Mouse (Mus musculus): Measurements from ENCODE around the gene Fth1. TPM values are rescaled to one million over a fixed set of nuclear protein-coding genes. Genes with fewer than 3 reads are reported as not detected.
A peak's percentile ranks its signal among the peaks of the same experiment; 100 is the strongest.
"Not testable (repeated sequence)": the region's sequence is repeated elsewhere in the genome, so short reads cannot be mapped to it uniquely, and the experiment has no call there.

Fth1 gene
- polyA plus RNA-seq, 1 experiment from 2014 or later = 1,985 TPM

GRCm38 (mm10) chr19:9964205-9964916, 16.0 kb upstream of the Fth1 start:
- no peak overlapping the region for H3K9ac ChIP-seq

GRCm38 (mm10) chr19:9966096-9966867, 14.1 kb upstream of the Fth1 start:
- ATAC-seq (replicated peaks; ENCODE audit: insufficient number of reproducible peaks, insufficient read depth, low FRiP score, low read depth) = no peak
- no peak overlapping the region for H3K9ac ChIP-seq
- no peak overlapping the region for H3K27ac ChIP-seq

More at GRCm38 (mm10) chr19:9964205-9964916, 16.0 kb upstream of the Fth1 start:
- Histone ChIP-seq H3K4me2 (peak overlapping the region; percentile 29), H3K4me3 (no peak overlapping the region), H3K4me1 (replicated peaks) (peaks cover 5% of the 10 kb centered on the region; the same call in 1 of the 2 replicates), H3K36me3 (no peaks in the 10 kb centered on the region), H3K27me3 (no peaks in the 10 kb centered on the region), H3K9me3 (replicated peaks) (no peaks in the 10 kb centered on the region), H3K27ac (no peak overlapping the region)
- no peak for ATAC-seq (replicated peaks; ENCODE audit: insufficient number of reproducible peaks, insufficient read depth, low FRiP score, low read depth)
- 18% methylated on average over 7 of the region's 7 CpGs for WGBS

GRCm38 (mm10) chr19:9968081-9968787, 12.2 kb upstream of the Fth1 start:
- H3K9me3 ChIP-seq (replicated peaks) = no peaks in the 10 kb centered on the region
- H3K27ac ChIP-seq = no peak overlapping the region
- no peak overlapping the region for H3K9ac ChIP-seq
- H3K4me2 ChIP-seq = no peak overlapping the region
- WGBS = 81% methylated on average over 10 of the region's 10 CpGs
- H3K36me3 ChIP-seq = no peaks in the 10 kb centered on the region
- no peak for ATAC-seq (replicated peaks; ENCODE audit: insufficient number of reproducible peaks, insufficient read depth, low FRiP score, low read depth)
- no peak overlapping the region for H3K4me3 ChIP-seq
- no peaks in the 10 kb centered on the region for H3K27me3 ChIP-seq
- H3K4me1 ChIP-seq (replicated peaks) = peaks cover 5% of the 10 kb centered on the region; the same call in 1 of the 2 replicates

More at GRCm38 (mm10) chr19:9966096-9966867, 14.1 kb upstream of the Fth1 start:
- Histone ChIP-seq H3K27me3 (no peaks in the 10 kb centered on the region), H3K36me3 (no peaks in the 10 kb centered on the region), H3K4me2 (no peak overlapping the region), H3K4me3 (no peak overlapping the region), H3K4me1 (replicated peaks) (peaks cover 5% of the 10 kb centered on the region; the same call in 1 of the 2 replicates), H3K9me3 (replicated peaks) (no peaks in the 10 kb centered on the region)
- 61% methylated on average over 2 of the region's 2 CpGs for WGBS

- peak; percentile 72 for ATAC-seq (replicated peaks; ENCODE audit: insufficient number of reproducible peaks, insufficient read depth, low FRiP score, low read depth)
- H3K27ac ChIP-seq = peak overlapping the region; percentile 59
- H3K36me3 ChIP-seq; H3K9me3 ChIP-seq (replicated peaks); H3K27me3 ChIP-seq; H3K9ac ChIP-seq; H3K4me3 ChIP-seq; H3K4me2 ChIP-seq: not testable (repeated sequence)
- 28% methylated on average over 2 of the region's 2 CpGs for WGBS
- peaks cover 22% of the 10 kb centered on the region for H3K4me1 ChIP-seq (replicated peaks)
These were observed 5.5 kb upstream of the Fth1 start for GRCm38 (mm10) chr19:9974853-9975252.

- 74% methylated on average over 10 of the region's 10 CpGs for WGBS
- Histone ChIP-seq H3K27me3 (no peaks in the 10 kb centered on the region), H3K36me3 (no peaks in the 10 kb centered on the region), H3K4me2 (no peak overlapping the region), H3K27ac (no peak overlapping the region), H3K4me1 (replicated peaks) (peaks cover 29% of the 10 kb centered on the region), H3K9ac (no peak overlapping the region), H3K4me3 (no peak overlapping the region), H3K9me3 (replicated peaks) (no peaks in the 10 kb centered on the region)
- no peak for ATAC-seq (replicated peaks; ENCODE audit: insufficient number of reproducible peaks, insufficient read depth, low FRiP score, low read depth)
These were observed 3.3 kb upstream of the Fth1 start for GRCm38 (mm10) chr19:9977085-9977484.

GRCm38 (mm10) chr19:9978431-9978951, 1.9 kb upstream of the Fth1 start:
- Histone ChIP-seq H3K4me3 (no peak overlapping the region), H3K27ac (peak overlapping the region; percentile 81), H3K36me3 (no peaks in the 10 kb centered on the region), H3K4me2 (no peak overlapping the region), H3K9ac (no peak overlapping the region), H3K9me3 (replicated peaks) (no peaks in the 10 kb centered on the region), H3K4me1 (replicated peaks) (peaks cover 31% of the 10 kb centered on the region), H3K27me3 (no peaks in the 10 kb centered on the region)
- 34% methylated on average over 5 of the region's 5 CpGs for WGBS
- peak; percentile 42; the same call in 1 of the 2 replicates for ATAC-seq (replicated peaks; ENCODE audit: insufficient number of reproducible peaks, insufficient read depth, low FRiP score, low read depth)

- Histone ChIP-seq H3K9me3 (replicated peaks) (no peaks in the 10 kb centered on the region), H3K9ac (no peak overlapping the region), H3K4me2 (no peak overlapping the region), H3K27me3 (no peaks in the 10 kb centered on the region), H3K27ac (peak overlapping the region; percentile 81), H3K36me3 (peaks cover 2% of the 10 kb centered on the region; the same call in 1 of the 2 replicates), H3K4me3 (no peak overlapping the region), H3K4me1 (replicated peaks) (peaks cover 37% of the 10 kb centered on the region)
- 79% methylated on average over 2 of the region's 2 CpGs for WGBS
- no peak for ATAC-seq (replicated peaks; ENCODE audit: insufficient number of reproducible peaks, insufficient read depth, low FRiP score, low read depth)
These were observed 1.2 kb upstream of the Fth1 start for GRCm38 (mm10) chr19:9979156-9979555.

GRCm38 (mm10) chr19:9981621-9982020, 1.2 kb downstream of the Fth1 start:
- H3K4me3 ChIP-seq = peak overlapping the region; percentile 89
- no peaks in the 10 kb centered on the region for H3K9me3 ChIP-seq (replicated peaks)
- WGBS = 58% methylated on average over 4 of the region's 4 CpGs
- ATAC-seq (replicated peaks; ENCODE audit: insufficient number of reproducible peaks, insufficient read depth, low FRiP score, low read depth) = no peak
- peak overlapping the region; percentile 99 for H3K27ac ChIP-seq
- peaks cover 33% of the 10 kb centered on the region for H3K4me1 ChIP-seq (replicated peaks)
- H3K9ac ChIP-seq = peak overlapping the region; percentile 57
- peaks cover 20% of the 10 kb centered on the region for H3K36me3 ChIP-seq
- peak overlapping the region; percentile 71 for H3K4me2 ChIP-seq
- H3K27me3 ChIP-seq = no peaks in the 10 kb centered on the region

GRCm38 (mm10) chr19:9982151-9982851, 1.9 kb downstream of the Fth1 start:
- WGBS = under 1% methylated on average over 59 of the region's 59 CpGs
- Histone ChIP-seq H3K36me3 (peaks cover 20% of the 10 kb centered on the region), H3K4me3 (peak overlapping the region; percentile 89), H3K27me3 (no peaks in the 10 kb centered on the region), H3K4me2 (peak overlapping the region; percentile 86), H3K4me1 (replicated peaks) (peaks cover 34% of the 10 kb centered on the region), H3K27ac (peak overlapping the region; percentile 99), H3K9me3 (replicated peaks) (no peaks in the 10 kb centered on the region), H3K9ac (peak overlapping the region; percentile 97)
- ATAC-seq (replicated peaks; ENCODE audit: insufficient number of reproducible peaks, insufficient read depth, low FRiP score, low read depth) = peak; percentile 97

GRCm38 (mm10) chr19:9982852-9983542, 2.6 kb downstream of the Fth1 start:
- H3K4me1 ChIP-seq (replicated peaks) = peaks cover 36% of the 10 kb centered on the region
- peak overlapping the region; percentile 97 for H3K9ac ChIP-seq
- no peaks in the 10 kb centered on the region for H3K27me3 ChIP-seq
- H3K36me3 ChIP-seq = peaks cover 20% of the 10 kb centered on the region
- WGBS = under 1% methylated on average over 31 of the region's 31 CpGs
- H3K4me2 ChIP-seq = peak overlapping the region; percentile 86
- H3K4me3 ChIP-seq = peak overlapping the region; percentile 89
- ATAC-seq (replicated peaks; ENCODE audit: insufficient number of reproducible peaks, insufficient read depth, low FRiP score, low read depth) = peak; percentile 69
- H3K9me3 ChIP-seq (replicated peaks) = no peaks in the 10 kb centered on the region
- peak overlapping the region; percentile 99 for H3K27ac ChIP-seq

Measured in heart, embryonic 15.5 days (tissue).